Mouse (Mus musculus): ENCODE measurements at regions not wholly inside any gene's neighbourhood (a gene's known extent, or its start where the extent isn't known, plus 50 kb on each side); places are given as distances from the start of the nearest gene placed in this dataset.

DNA sequence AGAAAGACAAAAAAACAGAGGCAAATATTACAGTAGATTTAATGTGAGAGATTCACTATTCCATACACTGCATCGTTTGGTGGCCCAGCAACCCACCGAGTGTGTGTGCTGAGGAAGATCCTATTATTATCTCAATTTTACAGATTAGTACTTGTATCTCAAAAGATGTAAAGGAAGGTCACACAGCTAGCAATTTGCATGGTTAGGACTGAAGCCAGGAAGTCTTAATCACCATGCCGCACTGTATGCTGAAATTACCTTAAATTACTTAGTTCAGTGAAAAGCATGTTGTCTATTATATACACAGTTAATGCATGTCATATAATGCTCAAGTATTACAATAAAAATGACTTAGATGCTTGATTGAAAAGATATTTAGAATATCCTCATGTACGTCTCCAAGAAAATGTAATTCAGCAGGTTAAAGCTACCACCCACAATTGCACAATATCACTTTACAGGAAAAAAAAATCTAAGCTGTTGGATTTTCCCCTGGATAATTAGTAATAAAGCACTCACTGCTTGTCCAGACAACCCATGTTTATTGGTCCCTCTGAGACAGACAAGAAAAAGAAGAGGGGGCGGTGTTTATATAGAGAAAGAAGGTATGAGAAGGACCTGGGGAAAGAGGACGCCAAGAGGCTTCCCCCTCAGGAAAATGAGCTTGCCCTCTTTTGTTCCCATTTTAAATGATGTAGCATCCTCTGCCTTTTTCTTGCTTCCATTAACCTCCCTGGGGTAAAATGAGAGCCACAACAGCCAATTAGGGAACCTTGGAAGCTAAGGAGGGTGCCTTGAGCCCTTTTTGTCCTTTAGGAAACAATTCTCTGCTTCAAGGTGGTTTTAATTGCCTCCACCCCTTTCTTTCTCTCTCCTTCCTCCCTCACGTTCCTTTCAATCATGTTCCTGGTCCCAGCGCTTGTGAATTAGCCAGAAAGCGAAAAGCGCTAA lies 204.6 kb upstream of the Xrcc4 start:
- 69% methylated on average over 10 of the region's 10 CpGs for WGBS
- Histone ChIP-seq H3K9me3 (replicated peaks) (no peaks in the 10 kb centered on the region), H3K36me3 (no peaks in the 10 kb centered on the region), H3K27ac (replicated peaks) (no peak overlapping the region), H3K4me3 (no peak overlapping the region), H3K4me1 (peaks cover 21% of the 10 kb centered on the region), H3K27me3 (ENCODE audit: low read depth, poor library complexity, severe bottlenecking) (no peaks in the 10 kb centered on the region; the same call in 1 of the 2 replicates)
- no peak for DNase-seq (ENCODE audit: low spot score)

DNA sequence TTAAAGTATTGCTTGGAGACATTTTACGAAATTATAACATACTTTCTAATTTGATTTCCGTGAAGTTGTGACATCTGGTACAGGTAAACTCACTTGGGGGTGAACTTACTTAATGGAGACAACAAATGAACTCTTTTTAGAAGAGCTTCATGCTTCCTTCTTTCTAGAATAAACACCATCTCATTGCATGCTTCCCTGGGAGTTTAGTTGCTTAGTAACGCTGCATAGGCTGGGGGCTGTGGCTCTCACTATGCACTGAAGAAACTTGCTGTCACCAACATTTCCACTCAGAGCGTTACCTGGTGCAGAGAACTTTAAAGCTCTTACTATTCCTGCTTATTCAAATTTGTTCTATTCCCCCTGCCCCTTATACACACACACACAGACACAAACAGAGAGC lies 203.5 kb upstream of the Xrcc4 start:
- Histone ChIP-seq H3K4me1 (peaks cover 21% of the 10 kb centered on the region), H3K36me3 (no peaks in the 10 kb centered on the region), H3K9me3 (replicated peaks) (no peaks in the 10 kb centered on the region), H3K4me3 (no peak overlapping the region), H3K27me3 (ENCODE audit: low read depth, poor library complexity, severe bottlenecking) (no peaks in the 10 kb centered on the region; the same call in 1 of the 2 replicates), H3K27ac (replicated peaks) (no peak overlapping the region)
- WGBS: 49% methylated on average over 4 of the region's 4 CpGs
- DNase-seq (ENCODE audit: low spot score): no peak

DNA sequence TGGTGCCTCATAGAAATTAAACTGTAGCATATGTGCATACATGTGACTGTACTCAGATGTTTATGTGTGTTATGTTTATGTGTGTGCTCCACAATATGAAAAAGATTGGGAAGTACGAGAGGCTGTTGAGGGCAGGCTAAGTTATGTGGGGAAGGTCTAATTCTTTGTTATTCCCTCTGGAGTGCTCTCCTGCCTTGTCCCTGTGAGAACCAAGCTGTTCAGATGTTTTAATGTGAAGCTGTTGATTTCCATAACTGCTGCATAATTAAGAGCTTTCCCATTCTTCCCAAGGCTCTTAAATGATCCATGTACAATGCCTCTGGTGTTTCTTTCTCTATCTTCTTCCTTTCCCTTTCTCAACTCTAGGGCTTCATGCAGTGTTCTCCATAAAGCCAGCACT lies 202.7 kb upstream of the Xrcc4 start:
- H3K4me3 ChIP-seq: no peak overlapping the region
- H3K36me3 ChIP-seq: no peaks in the 10 kb centered on the region
- no peaks in the 10 kb centered on the region for H3K9me3 ChIP-seq (replicated peaks)
- DNase-seq (ENCODE audit: low spot score): no peak
- peaks cover 21% of the 10 kb centered on the region for H3K4me1 ChIP-seq
- 69% methylated on average over 1 of the region's 1 CpGs for WGBS
- H3K27me3 ChIP-seq (ENCODE audit: low read depth, poor library complexity, severe bottlenecking): no peaks in the 10 kb centered on the region; the same call in 1 of the 2 replicates
- no peak overlapping the region for H3K27ac ChIP-seq (replicated peaks)

DNA sequence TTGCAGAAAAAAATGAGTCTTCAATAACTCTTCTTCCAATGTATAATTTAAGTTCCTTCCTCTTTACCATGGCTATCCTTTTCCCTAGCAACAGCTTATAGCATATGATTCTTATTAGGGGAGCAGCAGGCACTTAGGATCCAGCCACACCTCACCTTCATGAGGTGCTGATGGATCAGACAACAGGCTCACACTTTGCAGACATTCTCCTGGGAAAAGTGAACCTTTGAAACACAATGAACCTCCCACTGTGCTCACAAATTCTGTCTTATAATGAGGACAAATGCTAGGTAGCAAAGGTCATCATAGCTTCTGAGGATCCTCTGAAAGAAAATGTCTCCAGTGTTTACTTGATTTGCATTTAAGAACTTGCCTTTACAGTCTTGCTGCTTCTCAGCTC lies 191.6 kb upstream of the Xrcc4 start:
- no peak for DNase-seq (ENCODE audit: low spot score)
- H3K4me1 ChIP-seq: peaks cover 17% of the 10 kb centered on the region
- no peaks in the 10 kb centered on the region for H3K27me3 ChIP-seq (ENCODE audit: low read depth, poor library complexity, severe bottlenecking)

DNA sequence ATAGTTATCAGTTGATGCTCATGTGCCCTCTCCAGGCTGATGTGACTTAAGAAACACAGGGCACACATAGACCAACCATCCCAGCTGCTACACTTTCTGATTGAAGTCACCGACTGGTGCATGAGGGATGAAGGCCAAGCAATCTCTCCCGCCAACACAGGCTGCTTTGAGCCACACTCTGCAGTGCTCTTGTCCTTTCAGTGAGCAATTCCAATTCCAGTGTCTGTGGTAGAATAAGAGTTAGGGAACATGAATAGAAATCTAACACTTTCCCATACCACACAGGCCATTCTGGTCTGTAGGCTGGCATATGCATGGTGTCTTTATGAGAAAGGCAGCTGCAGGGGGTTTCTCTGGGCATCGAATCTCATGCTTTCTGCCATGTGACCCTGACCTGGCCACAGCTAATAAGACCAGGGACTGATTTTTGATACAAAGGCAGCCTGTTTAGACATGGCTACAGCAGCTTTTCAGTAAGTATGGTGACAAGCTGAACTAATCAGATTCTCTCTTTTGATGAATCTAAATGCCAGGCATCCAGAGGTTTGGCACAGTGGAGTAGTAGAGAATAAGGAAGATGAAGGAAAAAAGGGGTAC lies 190.5 kb upstream of the Xrcc4 start:
- H3K36me3 ChIP-seq: no peaks in the 10 kb centered on the region
- DNase-seq (ENCODE audit: low spot score): no peak
- no peak overlapping the region for H3K4me3 ChIP-seq
- no peaks in the 10 kb centered on the region for H3K9me3 ChIP-seq (replicated peaks)
- H3K27ac ChIP-seq (replicated peaks): no peak overlapping the region
- WGBS: 53% methylated on average over 3 of the region's 3 CpGs
- no peaks in the 10 kb centered on the region for H3K27me3 ChIP-seq (ENCODE audit: low read depth, poor library complexity, severe bottlenecking)
- peaks cover 17% of the 10 kb centered on the region for H3K4me1 ChIP-seq

More for the DNA sequence above, 191.6 kb upstream of the Xrcc4 start:
- H3K4me3 ChIP-seq: no peak overlapping the region
- H3K9me3 ChIP-seq (replicated peaks): peaks cover 5% of the 10 kb centered on the region; the same call in 1 of the 2 replicates
- H3K27ac ChIP-seq (replicated peaks): no peak overlapping the region
- no peaks in the 10 kb centered on the region for H3K36me3 ChIP-seq

DNA sequence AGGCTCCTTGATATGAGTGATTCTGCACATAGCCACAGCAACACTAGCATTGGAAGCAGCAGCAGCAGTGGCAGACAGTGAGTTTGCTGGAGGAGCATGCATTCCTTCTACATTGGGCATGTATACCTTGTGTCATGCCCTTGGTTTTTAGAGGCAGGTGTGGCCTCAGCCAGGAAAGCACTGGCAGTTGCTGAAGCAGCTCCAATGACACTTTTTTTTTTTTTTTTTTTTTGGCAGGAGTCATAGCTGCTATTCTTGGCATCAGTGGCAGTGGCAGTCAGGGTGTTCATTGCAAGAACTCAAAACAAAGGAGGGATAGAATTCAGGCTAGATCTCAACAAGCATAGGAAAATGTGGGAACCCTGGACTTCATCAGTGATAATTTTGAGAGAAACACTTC lies 189.9 kb upstream of the Xrcc4 start:
- Histone ChIP-seq H3K9me3 (replicated peaks) (no peaks in the 10 kb centered on the region), H3K27ac (replicated peaks) (no peak overlapping the region), H3K27me3 (ENCODE audit: low read depth, poor library complexity, severe bottlenecking) (no peaks in the 10 kb centered on the region), H3K36me3 (no peaks in the 10 kb centered on the region), H3K4me1 (peaks cover 17% of the 10 kb centered on the region), H3K4me3 (no peak overlapping the region)
- no peak for DNase-seq (ENCODE audit: low spot score)

DNA sequence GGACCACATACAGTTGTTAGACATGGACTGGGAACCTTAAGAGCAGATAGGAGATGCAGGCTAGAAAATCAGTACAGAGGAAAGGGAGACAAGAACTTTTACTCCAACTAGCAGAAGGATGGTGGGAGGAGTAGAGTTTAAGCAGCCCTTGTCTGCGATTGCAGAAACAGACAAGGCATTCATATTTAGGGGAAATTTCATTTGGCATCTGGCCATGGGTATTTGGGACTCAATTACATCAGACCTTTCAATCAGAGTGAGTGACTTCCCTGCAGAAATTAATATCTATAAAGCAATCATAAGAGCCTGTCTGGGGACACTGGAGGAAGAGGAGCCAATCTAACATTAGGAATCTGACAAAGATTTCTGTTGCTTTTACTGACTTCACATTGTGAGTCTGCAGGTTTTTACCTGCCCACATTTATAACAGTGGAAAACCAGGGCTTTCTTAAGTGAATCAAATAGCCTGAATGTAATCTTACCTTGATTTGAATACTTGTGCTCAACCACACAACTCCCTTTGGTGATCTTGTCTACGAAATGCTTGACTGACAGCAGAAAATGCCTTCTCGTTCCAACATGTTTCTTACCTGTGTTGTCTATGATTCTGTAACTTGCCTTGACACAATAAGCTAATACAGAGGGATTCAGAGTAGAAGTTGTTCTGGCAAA lies 169.8 kb upstream of the Xrcc4 start:
- no peak for DNase-seq (ENCODE audit: low spot score)
- H3K27me3 ChIP-seq (ENCODE audit: low read depth, poor library complexity, severe bottlenecking): no peaks in the 10 kb centered on the region
- no peak overlapping the region for H3K4me3 ChIP-seq
- WGBS: 91% methylated on average over 3 of the region's 3 CpGs
- no peak overlapping the region for H3K27ac ChIP-seq (replicated peaks)
- H3K36me3 ChIP-seq: no peaks in the 10 kb centered on the region
- no peaks in the 10 kb centered on the region for H3K4me1 ChIP-seq
- 0 out of 2 replicates have a peak, but pooled peaks cover 3% of the 10 kb centered on the region for H3K9me3 ChIP-seq (replicated peaks)

DNA sequence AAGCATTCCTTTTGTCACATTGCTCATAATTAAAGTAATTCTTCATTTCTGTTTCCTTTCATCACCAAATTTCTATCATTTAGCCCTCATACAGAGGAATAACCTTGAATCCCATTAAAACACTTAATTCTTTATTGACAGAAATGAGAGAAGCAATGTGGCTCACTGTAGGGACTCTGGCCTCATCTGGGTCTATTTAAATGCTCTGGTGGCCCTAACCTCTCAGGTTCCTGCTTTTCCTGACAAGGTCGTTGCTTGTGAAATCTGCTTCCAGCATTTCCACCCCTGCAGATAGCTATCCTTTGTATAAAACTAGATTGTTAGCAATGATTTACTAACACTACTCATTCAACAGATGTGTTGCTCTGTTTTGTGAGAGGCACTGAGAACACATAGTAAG lies 163.6 kb upstream of the Xrcc4 start:
- no peak overlapping the region for H3K27ac ChIP-seq (replicated peaks)
- no peak overlapping the region for H3K4me3 ChIP-seq
- H3K9me3 ChIP-seq (replicated peaks): no peaks in the 10 kb centered on the region
- H3K4me1 ChIP-seq: no peaks in the 10 kb centered on the region
- 67% methylated on average over 1 of the region's 1 CpGs for WGBS
- no peaks in the 10 kb centered on the region for H3K36me3 ChIP-seq
- H3K27me3 ChIP-seq (ENCODE audit: low read depth, poor library complexity, severe bottlenecking): no peaks in the 10 kb centered on the region
- no peak for DNase-seq (ENCODE audit: low spot score)

DNA sequence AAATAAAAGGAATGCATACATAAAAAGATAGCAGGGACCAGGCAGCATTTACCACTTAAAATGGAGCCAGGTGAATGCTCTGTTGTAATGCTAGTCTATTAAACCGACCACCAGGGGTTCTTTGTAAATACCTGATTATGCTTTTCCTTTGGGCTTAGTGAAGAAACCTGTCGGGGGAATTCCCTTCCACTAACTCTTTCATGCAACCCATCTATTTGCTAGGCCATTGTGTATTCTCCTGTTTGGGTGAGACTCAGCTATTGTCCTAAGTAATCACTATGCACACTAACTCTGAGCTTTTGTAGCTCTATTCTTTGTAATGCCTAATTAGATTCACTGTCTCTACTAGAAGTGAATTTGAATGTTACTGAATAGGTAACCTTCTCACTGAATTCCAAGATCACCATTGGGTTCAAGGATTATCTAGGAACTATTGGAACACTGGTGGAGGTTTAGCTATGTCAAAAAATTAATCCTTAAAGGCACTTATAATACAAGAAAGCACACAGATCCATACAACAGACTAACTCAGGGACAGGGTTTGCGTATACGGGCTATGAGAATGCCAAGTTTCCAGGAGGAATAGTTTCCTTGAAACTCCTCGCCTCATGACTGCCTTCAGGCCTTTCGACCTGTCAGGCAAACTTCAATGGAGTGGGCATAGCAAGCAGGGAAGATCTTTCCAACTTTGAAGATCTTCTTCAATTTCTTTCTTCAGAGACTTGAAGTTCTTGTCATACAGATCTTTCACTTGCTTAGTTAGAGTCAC lies 156.8 kb upstream of the Xrcc4 start:
- WGBS: 85% methylated on average over 6 of the region's 6 CpGs
- no peak for DNase-seq (ENCODE audit: low spot score)
- Histone ChIP-seq H3K4me1 (no peaks in the 10 kb centered on the region), H3K27ac (replicated peaks) (no peak overlapping the region), H3K9me3 (replicated peaks) (no peaks in the 10 kb centered on the region), H3K4me3 (no peak overlapping the region), H3K27me3 (ENCODE audit: low read depth, poor library complexity, severe bottlenecking) (no peaks in the 10 kb centered on the region), H3K36me3 (no peaks in the 10 kb centered on the region)

DNA sequence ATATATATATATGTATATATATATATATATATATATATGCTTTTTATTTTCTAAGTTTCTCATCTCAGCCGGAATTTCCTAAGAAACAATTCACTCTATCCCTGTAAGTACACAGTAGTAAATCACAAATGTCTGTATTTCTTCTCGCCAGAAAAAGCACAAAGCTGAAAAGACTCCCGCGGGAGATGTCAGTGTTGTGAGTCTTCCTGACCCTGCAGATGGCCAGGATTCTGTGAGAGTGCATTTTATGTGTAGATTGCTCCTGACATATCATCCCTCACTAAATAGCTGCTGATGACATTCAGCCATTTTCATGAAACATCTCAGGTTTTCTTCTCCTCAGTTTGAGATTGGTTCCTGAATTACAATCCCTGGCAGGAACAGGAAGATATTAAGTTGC lies 148.9 kb upstream of the Xrcc4 start:
- no peak for DNase-seq (ENCODE audit: low spot score)
- Histone ChIP-seq H3K4me3 (no peak overlapping the region), H3K4me1 (no peaks in the 10 kb centered on the region), H3K9me3 (replicated peaks) (no peaks in the 10 kb centered on the region), H3K27me3 (ENCODE audit: low read depth, poor library complexity, severe bottlenecking) (no peaks in the 10 kb centered on the region), H3K27ac (replicated peaks) (no peak overlapping the region), H3K36me3 (no peaks in the 10 kb centered on the region)
- WGBS: 74% methylated on average over 4 of the region's 4 CpGs

DNA sequence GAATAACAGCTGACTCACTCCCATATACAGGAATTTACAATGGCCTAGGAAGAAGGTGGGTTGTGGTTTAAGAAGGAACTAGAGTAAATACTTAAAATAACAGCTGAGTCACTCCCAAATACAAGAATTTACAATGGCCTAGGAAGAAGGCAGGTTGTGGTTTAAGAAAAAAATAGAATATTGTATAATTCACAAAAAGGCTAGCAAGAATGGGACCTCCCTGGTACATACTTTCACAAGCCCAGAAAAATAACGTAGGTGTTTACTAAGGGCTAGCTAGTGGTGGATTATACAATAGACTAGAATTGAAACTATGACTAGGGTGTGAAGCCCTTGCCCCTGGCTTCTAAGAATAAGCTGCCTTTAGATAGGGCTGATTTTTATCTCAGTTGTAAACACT lies 144.6 kb upstream of the Xrcc4 start:
- no peaks in the 10 kb centered on the region for H3K9me3 ChIP-seq (replicated peaks)
- H3K36me3 ChIP-seq: no peaks in the 10 kb centered on the region
- no peak for DNase-seq (ENCODE audit: low spot score)
- no peak overlapping the region for H3K4me3 ChIP-seq
- no peaks in the 10 kb centered on the region for H3K27me3 ChIP-seq (ENCODE audit: low read depth, poor library complexity, severe bottlenecking)
- H3K4me1 ChIP-seq: no peaks in the 10 kb centered on the region
- WGBS: 91% methylated on average over 1 of the region's 1 CpGs
- no peak overlapping the region for H3K27ac ChIP-seq (replicated peaks)

DNA sequence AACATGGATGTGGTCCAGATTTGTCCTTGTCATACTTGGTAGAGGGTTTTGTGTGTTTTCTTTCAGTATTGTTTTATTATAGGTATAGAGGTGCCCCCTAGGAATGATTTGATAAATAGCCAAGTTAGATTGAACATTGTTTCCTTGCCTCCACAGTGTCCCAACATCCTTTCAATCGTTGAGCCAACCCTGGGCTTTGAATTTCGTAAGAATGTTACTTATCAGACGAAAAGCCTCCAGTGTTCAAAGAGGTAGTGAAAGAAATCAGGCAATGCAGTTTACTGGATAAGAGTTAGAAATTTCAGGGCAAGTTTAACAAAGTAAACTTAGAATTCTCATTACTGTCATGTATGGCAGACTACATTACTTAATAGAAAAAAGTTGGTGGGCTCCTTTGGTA lies 144.2 kb upstream of the Xrcc4 start:
- Histone ChIP-seq H3K9me3 (replicated peaks) (no peaks in the 10 kb centered on the region), H3K4me1 (no peaks in the 10 kb centered on the region), H3K4me3 (no peak overlapping the region), H3K27me3 (ENCODE audit: low read depth, poor library complexity, severe bottlenecking) (no peaks in the 10 kb centered on the region), H3K36me3 (no peaks in the 10 kb centered on the region), H3K27ac (replicated peaks) (no peak overlapping the region)
- no peak for DNase-seq (ENCODE audit: low spot score)
- WGBS: 87% methylated on average over 3 of the region's 3 CpGs

Measured in midbrain, embryonic 10.5 days (tissue).